Mouse (Mus musculus) limb, embryonic 11.5 days (tissue): ENCODE results near the gene Lypla2. TPM values are rescaled to one million over a fixed set of nuclear protein-coding genes. Genes with fewer than 3 reads are reported as not detected.

Experiments
- ATAC-seq: fragments of 200-750 bp; cut with Nextera tagmentation; 2 replicates; pipeline ENCODE4 v1.8.0; 2017; ENCODE audit warnings: low read depth; ENCODE audit not compliant: insufficient number of reproducible peaks, low FRiP score, low TSS enrichment
- DNase-seq: peaks from one replicate; pipeline ENCODE4 v3.0.0-alpha.2; 2015; ENCODE audit warnings: low spot score
- H3K27ac ChIP-seq: fragments of 300-500 bp; sonication (generic); replicated peaks from 2 replicates; pipeline ENCODE4 v1.5.1; 2014; ENCODE audit warnings: low read depth, mild to moderate bottlenecking, low read length
- H3K27me3 ChIP-seq: fragments of 300-500 bp; sonication (generic); 2 replicates; pipeline ENCODE4 v1.6.1; 2014; ENCODE audit warnings: mild to moderate bottlenecking, low read length, mixed read lengths; ENCODE audit not compliant: control insufficient read depth, insufficient read depth
- H3K36me3 ChIP-seq: fragments of 300-500 bp; sonication (generic); 2 replicates; pipeline ENCODE4 v1.6.1; 2014; ENCODE audit warnings: mild to moderate bottlenecking, low read length, moderate library complexity, mixed read lengths; ENCODE audit not compliant: control insufficient read depth, insufficient read depth
- H3K4me1 ChIP-seq: fragments of 300-500 bp; sonication (generic); 2 replicates; pipeline ENCODE4 v1.6.1; 2014; ENCODE audit warnings: low read length, mixed read lengths; ENCODE audit not compliant: control insufficient read depth, insufficient read depth
- H3K4me2 ChIP-seq: fragments of 300-500 bp; sonication (generic); 2 replicates; pipeline ENCODE4 v1.6.1; 2014; ENCODE audit warnings: low read depth, mild to moderate bottlenecking, moderate library complexity; ENCODE audit not compliant: severe bottlenecking
- H3K4me3 ChIP-seq: fragments of 300-500 bp; sonication (generic); 2 replicates; pipeline ENCODE4 v1.5.1; 2014; ENCODE audit warnings: low read depth, low read length
- H3K9ac ChIP-seq: fragments of 300-500 bp; sonication (generic); 2 replicates; pipeline ENCODE4 v1.6.1; 2014; ENCODE audit warnings: mild to moderate bottlenecking, low read length
- H3K9me3 ChIP-seq: fragments of 300-500 bp; sonication (generic); 2 replicates; pipeline ENCODE4 v1.6.1; 2016; ENCODE audit warnings: low read length; ENCODE audit not compliant: control insufficient read depth
- WGBS: fragments of 180-500 bp; shearing (Covaris S2); extraction: QIAGEN DNeasy Blood & Tissue Kit; methylation state at CpG from one replicate; pipeline ENCODE4 v1.1.7; 2014; 5-methylcytosine and 5-hydroxymethylcytosine counted together
- polyA plus RNA-seq: library from polyadenylated mRNA; unstranded; fragments of >200 nt; fragmentation: Nextera tagmentation; extraction: Ambion mirVana; gene quantifications from 2 replicates; pipeline ENCODE4 v1.2.1, GENCODE M21; 2014

Lypla2 gene
- polyA plus RNA-seq, 1 experiment from 2014 or later, result 139 TPM

DNA sequence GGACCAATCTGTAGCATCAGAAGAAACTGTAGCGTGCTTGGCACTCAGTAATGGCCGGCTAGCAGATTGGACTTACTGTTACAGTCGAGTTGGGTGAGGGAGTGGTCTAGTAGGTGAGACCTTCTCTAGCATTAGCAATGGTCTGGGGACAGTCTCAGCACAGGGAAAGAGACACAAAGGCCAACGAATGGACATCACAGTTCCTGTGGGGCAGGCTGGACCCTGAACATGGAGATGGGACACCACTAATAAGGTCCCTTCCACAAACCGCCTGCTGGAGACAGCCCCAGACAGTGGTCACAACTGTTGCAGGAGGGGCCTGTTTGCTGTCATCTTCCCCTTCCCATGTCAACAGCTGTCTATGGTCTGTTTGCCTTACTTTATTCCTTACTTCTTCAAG lies 10.7 kb downstream of the Lypla2 start:
- Histone ChIP-seq H3K9ac (no peak overlapping the region), H3K4me1 (peaks cover 9% of the 10 kb centered on the region), H3K36me3 (peaks cover 2% of the 10 kb centered on the region; the same call in 1 of the 2 replicates), H3K27me3 (no peaks in the 10 kb centered on the region), H3K4me2 (no peak overlapping the region), H3K9me3 (no peaks in the 10 kb centered on the region), H3K27ac (no peak overlapping the region), H3K4me3 (no peak overlapping the region)
- DNase-seq, result no peak
- no peak for ATAC-seq
- WGBS, result 88% methylated on average over 5 of the region's 5 CpGs

GRCm38 (mm10) chr4:135960717-135961116 lies 11.7 kb downstream of the Lypla2 start:
- ATAC-seq, result no peak
- Histone ChIP-seq H3K9me3 (no peaks in the 10 kb centered on the region), H3K4me1 (peaks cover 9% of the 10 kb centered on the region), H3K36me3 (no peaks in the 10 kb centered on the region; the same call in 1 of the 2 replicates), H3K4me2 (no peak overlapping the region), H3K27me3 (no peaks in the 10 kb centered on the region), H3K4me3 (no peak overlapping the region), H3K9ac (no peak overlapping the region), H3K27ac (no peak overlapping the region)
- WGBS, result 23% methylated on average over 5 of the region's 5 CpGs
- peak; percentile 90 for DNase-seq

- no peak for DNase-seq
- Histone ChIP-seq H3K9me3 (no peaks in the 10 kb centered on the region), H3K4me3 (no peak overlapping the region), H3K9ac (no peak overlapping the region), H3K27ac (no peak overlapping the region), H3K27me3 (no peaks in the 10 kb centered on the region), H3K36me3 (peaks cover 2% of the 10 kb centered on the region; the same call in 1 of the 2 replicates), H3K4me2 (no peak overlapping the region), H3K4me1 (no peaks in the 10 kb centered on the region)
- 67% methylated on average over 8 of the region's 8 CpGs for WGBS
- ATAC-seq, result no peak
Measured at GRCm38 (mm10) chr4:135958354-135958753, 14.1 kb downstream of the Lypla2 start.

- ATAC-seq (no peak), DNase-seq (no peak)
- Histone ChIP-seq H3K9ac (no peak overlapping the region), H3K27ac (no peak overlapping the region), H3K4me1 (no peaks in the 10 kb centered on the region), H3K27me3 (no peaks in the 10 kb centered on the region), H3K4me3 (no peak overlapping the region), H3K9me3 (no peaks in the 10 kb centered on the region), H3K36me3 (peaks cover 13% of the 10 kb centered on the region), H3K4me2 (no peak overlapping the region)
- WGBS, result 87% methylated on average over 9 of the region's 9 CpGs
Measured at GRCm38 (mm10) chr4:135955886-135956285, 16.5 kb downstream of the Lypla2 start.

DNA sequence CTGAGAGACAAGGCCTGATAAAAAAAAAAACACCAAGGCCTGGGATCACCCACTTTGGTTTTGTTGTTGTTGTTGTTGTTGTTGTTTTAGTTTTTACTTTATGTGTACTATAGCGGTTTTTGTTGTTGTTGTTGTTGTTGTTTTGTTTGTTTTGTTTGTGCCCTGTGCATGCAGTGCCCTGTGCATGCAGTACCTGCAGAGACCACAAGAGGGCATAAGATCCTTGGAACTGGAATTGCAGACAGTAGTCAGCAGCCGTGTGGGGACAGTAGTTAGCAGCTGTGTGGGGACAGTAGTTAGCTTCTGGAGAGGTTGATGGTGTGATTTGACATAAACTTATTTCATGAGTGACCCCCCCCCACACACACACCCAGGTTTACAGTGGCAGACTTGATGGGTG lies 18.2 kb downstream of the Lypla2 start:
- Histone ChIP-seq H3K36me3 (peaks cover 13% of the 10 kb centered on the region), H3K4me2 (no peak overlapping the region), H3K27ac (no peak overlapping the region), H3K4me1 (no peaks in the 10 kb centered on the region), H3K27me3 (no peaks in the 10 kb centered on the region), H3K9me3 (no peaks in the 10 kb centered on the region), H3K9ac (no peak overlapping the region), H3K4me3 (no peak overlapping the region)
- DNase-seq, result peak; percentile 88
- ATAC-seq, result no peak
- WGBS, result 17% methylated on average over 2 of the region's 2 CpGs

- H3K4me1 ChIP-seq, result no peaks in the 10 kb centered on the region
- ATAC-seq, result no peak
- no peaks in the 10 kb centered on the region for H3K9me3 ChIP-seq
- no peaks in the 10 kb centered on the region for H3K27me3 ChIP-seq
- H3K4me2 ChIP-seq, result no peak overlapping the region
- no peak overlapping the region for H3K27ac ChIP-seq
- 87% methylated on average over 3 of the region's 3 CpGs for WGBS
- no peak overlapping the region for H3K9ac ChIP-seq
- DNase-seq, result no peak
- no peak overlapping the region for H3K4me3 ChIP-seq
- peaks cover 13% of the 10 kb centered on the region for H3K36me3 ChIP-seq
Measured at GRCm38 (mm10) chr4:135953179-135953578, 19.2 kb downstream of the Lypla2 start.

DNA sequence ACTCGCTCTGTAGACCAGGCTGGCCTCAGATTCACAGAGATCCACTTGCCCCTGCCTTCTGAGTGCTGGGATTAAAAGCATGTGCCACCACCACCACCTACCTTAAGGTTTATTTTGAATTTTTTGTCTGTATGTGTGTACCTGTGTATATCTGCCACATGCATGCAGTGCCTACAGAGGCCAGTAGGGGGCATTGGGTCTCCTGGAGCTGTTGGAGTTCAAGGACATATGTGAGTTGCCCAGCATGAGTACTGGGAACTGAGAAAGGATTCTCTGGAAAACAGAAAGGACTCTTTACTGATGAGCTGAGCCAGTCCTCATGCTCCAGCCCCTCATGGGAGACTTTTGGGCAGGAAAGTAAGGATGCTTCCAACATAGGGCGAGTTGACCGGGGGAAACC lies 20.9 kb downstream of the Lypla2 start:
- no peak overlapping the region for H3K9ac ChIP-seq
- no peak overlapping the region for H3K27ac ChIP-seq
- H3K27me3 ChIP-seq, result no peaks in the 10 kb centered on the region
- ATAC-seq (no peak), DNase-seq (no peak)
- no peak overlapping the region for H3K4me3 ChIP-seq
- H3K9me3 ChIP-seq, result no peaks in the 10 kb centered on the region
- 91% methylated on average over 3 of the region's 3 CpGs for WGBS
- H3K4me2 ChIP-seq, result no peak overlapping the region
- no peaks in the 10 kb centered on the region for H3K4me1 ChIP-seq
- peaks cover 13% of the 10 kb centered on the region for H3K36me3 ChIP-seq

- DNase-seq (no peak), ATAC-seq (no peak)
- Histone ChIP-seq H3K4me1 (no peaks in the 10 kb centered on the region), H3K27me3 (no peaks in the 10 kb centered on the region), H3K27ac (no peak overlapping the region), H3K4me2 (no peak overlapping the region), H3K36me3 (peaks cover 13% of the 10 kb centered on the region), H3K9ac (no peak overlapping the region), H3K9me3 (no peaks in the 10 kb centered on the region), H3K4me3 (no peak overlapping the region)
- WGBS, result 85% methylated on average over 6 of the region's 6 CpGs
Measured at GRCm38 (mm10) chr4:135950365-135950764, 22.1 kb downstream of the Lypla2 start.

GRCm38 (mm10) chr4:135949911-135950310 lies 22.5 kb downstream of the Lypla2 start:
- peaks cover 13% of the 10 kb centered on the region for H3K36me3 ChIP-seq
- 73% methylated on average over 6 of the region's 6 CpGs for WGBS
- H3K4me1 ChIP-seq, result no peaks in the 10 kb centered on the region
- DNase-seq (no peak), ATAC-seq (no peak)
- no peak overlapping the region for H3K4me3 ChIP-seq
- H3K9me3 ChIP-seq, result no peaks in the 10 kb centered on the region
- H3K27me3 ChIP-seq, result no peaks in the 10 kb centered on the region
- H3K9ac ChIP-seq, result no peak overlapping the region
- no peak overlapping the region for H3K4me2 ChIP-seq
- no peak overlapping the region for H3K27ac ChIP-seq
